Mouse (Mus musculus) heart, postnatal 0 days (tissue): ENCODE measurements around the gene Hdgf.

Source experiments
- CTCF ChIP-seq: IDR thresholded peaks from 2 replicates; pipeline ENCODE4 v1.5.1; 2016; ENCODE audit warnings: antibody characterized with exemption, control low read depth, low read depth
- EP300 ChIP-seq: IDR thresholded peaks from 2 replicates; pipeline ENCODE4 v1.6.1; 2016; ENCODE audit warnings: antibody characterized with exemption, low read depth

- TF ChIP-seq CTCF (no peak), EP300 (no peak)
These were observed 52.8 kb downstream of the Hdgf start for GRCm38 (mm10) chr3:87958967-87959366.
